Mouse (Mus musculus) MN1 (cell line): ENCODE data around the gene Leprot.

Experiments used
- DNase-seq: peaks from one replicate; pipeline ENCODE4 v3.0.0-alpha.2; 2016; ENCODE audit warnings: low spot score

Leprot gene

GRCm38 (mm10) chr4:101647196-101647905, at the start of gene Leprot:
TSS of gene Leprot (plus strand) at chr4:101647718.
- peak; percentile 94 for DNase-seq

GRCm38 (mm10) chr4:101601758-101602157, 45.8 kb upstream of the Leprot start:
- DNase-seq: peak; percentile 11

DNA sequence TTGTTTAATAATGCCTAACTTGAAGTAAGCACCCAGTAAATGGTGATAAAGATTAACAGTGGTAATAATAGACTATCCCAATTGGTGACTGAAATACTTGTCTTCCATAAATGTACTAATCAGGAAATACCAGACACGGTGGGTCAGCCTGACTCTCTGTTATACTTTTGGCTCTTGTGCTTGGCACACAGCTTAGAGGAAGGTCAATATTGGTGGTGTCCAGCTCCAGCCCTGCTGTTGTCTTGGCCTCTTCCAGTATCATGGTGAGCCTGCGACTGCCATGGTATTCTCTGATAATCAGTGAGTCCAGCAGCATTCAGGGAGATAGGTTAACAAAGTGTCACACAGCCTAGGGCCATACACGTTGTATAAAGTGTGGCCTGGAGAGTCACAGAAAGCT, 43.9 kb upstream of the Leprot start:
- DNase-seq: no peak

- DNase-seq: no peak
Measured at GRCm38 (mm10) chr4:101616520-101616919, 31.0 kb upstream of the Leprot start.

GRCm38 (mm10) chr4:101617742-101618141, 29.8 kb upstream of the Leprot start:
- DNase-seq: no peak

DNA sequence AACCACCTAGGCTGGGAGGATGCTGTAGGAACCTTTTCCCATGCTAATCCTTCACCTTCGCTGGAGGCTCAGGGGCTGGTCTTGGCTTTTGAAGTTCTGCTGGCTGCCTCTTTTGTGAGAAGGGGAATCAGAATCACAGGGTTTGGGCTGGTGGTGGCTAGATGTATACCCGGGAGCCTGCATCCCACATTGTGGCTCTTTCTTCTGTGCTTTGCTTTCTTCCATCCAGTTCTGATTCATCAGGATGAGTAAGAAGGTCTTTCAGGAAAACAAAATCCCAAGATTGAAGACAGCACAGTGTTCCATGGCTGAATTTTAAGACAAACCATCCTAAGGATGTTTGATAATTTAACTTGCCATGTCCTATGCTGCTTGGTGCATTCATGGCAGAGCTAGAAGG, 27.3 kb upstream of the Leprot start:
- DNase-seq: no peak

DNA sequence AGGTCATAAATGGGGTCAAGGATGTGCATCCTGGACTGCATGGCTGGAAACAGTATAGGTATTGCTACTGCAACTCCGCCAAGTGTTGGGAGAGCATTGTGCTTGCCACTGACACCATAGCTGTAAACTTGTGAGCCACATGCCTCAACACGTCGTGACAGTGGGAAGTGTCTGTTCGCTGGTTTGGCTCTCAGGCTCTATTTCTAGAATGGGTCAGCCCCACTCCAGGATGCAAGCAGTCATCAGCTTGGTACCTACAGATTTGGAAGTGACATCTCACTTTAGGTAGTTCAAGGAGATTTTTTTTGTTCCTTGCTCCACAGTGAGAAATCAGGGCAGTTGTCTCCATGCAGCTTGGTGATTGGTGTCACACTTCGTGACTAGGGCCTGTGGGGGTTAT, 26.3 kb upstream of the Leprot start:
- DNase-seq: no peak

DNA sequence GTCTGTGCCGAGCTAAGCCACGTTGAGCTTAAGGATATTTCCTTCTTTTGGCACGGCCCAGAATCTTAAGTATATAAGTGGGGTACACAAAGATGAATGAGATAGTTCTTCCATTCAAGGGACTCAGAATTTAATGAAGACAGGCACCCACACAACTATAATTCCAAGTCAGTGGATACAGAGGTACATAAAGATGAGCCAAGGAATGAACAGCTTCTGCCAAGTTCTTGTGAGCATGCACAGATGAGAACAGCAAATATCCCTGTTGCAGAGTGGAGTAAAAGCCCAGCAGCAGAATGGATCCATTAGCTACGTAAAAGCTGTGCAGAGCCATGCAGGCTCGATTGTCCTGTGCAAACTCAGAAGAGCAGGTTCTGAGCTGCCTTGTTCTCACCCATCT, 22.2 kb upstream of the Leprot start:
- DNase-seq: no peak

DNA sequence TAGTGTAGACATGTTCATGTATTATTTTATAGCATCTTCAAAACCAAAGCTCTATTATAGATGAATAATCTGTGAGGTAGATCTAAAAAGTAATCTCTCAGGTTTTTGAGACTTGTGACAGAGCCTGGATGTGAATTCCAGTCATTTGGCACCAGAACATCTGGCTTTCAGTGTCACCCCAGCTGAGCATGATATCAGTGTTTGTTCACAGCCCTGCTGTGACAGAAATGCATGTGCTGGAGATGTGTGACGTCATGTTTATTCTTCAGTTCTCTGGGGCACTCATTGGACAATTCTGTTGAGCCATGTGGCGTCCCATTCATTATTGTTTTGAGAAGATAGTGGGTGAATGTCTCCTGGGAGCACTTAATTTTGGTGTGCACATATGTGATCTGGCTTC, 11.9 kb upstream of the Leprot start:
- no peak for DNase-seq

GRCm38 (mm10) chr4:101637472-101637871, 10.0 kb upstream of the Leprot start:
- DNase-seq: no peak

GRCm38 (mm10) chr4:101640631-101641030, 6.9 kb upstream of the Leprot start:
- no peak for DNase-seq

DNA sequence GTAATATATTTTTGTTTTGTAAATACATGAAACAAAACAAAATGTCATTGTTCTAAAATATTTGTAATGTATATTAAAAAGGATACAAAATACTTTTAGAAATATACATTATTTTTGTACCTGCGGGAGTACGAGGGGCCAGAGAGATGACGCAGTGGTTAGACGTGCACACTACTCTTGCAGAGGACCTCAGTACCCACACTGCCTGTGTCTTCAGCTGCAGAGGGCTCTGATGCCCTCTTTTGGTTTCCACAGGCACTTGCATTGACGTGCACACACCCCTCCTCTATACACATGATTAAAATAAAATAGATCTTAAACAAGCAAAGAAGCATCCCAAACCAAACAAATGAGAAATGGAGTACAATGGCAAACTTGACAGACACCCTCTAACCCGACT, 4.8 kb upstream of the Leprot start:
- no peak for DNase-seq

DNA sequence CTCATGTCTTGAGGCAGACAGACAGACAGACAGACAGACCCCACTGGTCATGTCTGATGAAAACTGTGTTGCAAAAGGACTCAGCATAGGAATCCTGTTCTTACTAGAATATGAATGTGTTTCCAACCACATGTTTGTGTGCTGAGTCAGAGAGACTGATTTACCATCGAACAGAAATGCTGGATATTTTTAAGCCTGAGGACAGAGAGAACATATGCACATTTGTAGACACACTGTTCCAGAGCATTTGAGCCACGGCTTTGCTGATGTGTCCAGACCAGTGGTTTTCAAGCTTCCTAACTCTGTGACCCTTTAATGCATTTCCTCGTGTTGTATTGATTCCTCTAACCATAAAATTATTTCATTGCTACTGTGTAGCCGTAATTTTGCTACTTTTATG, 4.3 kb upstream of the Leprot start:
- no peak for DNase-seq

GRCm38 (mm10) chr4:101646857-101647195, 692 bp upstream of the Leprot start:
- DNase-seq: no peak

- no peak for DNase-seq
Measured at GRCm38 (mm10) chr4:101647976-101648642, 591 bp downstream of the Leprot start.

GRCm38 (mm10) chr4:101648745-101649144, 1.2 kb downstream of the Leprot start:
- DNase-seq: no peak

- no peak for DNase-seq
Measured at GRCm38 (mm10) chr4:101650961-101651360, 3.4 kb downstream of the Leprot start.

DNA sequence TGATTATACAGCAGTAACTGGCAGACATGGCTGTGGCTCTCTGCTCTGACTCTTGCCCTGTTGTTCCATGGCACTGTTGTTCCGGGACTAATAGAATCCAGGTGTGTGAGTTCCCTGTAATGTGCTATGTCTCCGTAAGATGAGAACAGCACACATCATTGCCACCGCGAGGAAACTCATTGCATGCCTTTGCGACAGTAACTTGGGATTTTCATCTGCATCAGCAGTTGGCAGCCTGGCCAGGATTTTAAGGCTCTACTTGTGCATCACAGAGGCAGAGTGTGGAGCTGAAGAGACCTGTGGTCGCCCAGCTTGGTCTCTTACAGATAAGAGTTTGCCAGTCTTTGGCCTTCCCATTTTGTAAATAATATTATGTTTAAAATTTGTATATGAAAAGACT, 6.7 kb downstream of the Leprot start:
- DNase-seq: no peak

- no peak for DNase-seq
Measured at GRCm38 (mm10) chr4:101654788-101655414, 7.4 kb downstream of the Leprot start.

GRCm38 (mm10) chr4:101655415-101655790, 7.9 kb downstream of the Leprot start:
- DNase-seq: no peak

- DNase-seq: no peak
Measured at GRCm38 (mm10) chr4:101656056-101656455, 8.5 kb downstream of the Leprot start.

DNA sequence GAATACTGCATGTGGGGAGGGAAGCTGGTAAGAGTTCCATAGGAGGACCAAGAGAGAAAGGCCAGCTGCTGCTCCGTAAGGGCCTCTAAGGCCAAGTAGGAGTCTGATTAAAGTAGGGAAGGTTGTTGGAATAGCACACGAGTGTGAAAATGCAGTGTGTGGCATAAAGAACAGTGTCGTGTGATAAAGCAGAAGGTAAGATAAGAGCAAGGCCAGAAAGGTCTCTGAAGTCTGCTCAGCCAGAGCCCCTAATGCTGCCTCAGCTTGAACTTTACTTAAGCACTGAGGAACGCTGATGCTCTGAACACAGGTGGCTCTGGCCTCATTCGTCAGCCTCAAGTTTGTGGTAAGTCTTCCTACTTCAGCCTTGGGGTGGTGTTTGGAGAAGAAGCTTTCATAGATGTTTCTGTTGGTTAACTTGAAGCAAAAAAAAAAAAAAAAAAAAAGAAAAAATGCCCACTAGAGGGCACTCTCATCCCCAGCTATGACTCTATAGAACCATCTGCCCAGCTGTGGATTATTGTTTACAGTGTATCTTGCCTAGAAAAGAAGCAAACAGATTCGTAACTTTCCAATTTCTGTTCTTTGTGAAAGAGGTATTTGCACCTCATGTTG, 9.5 kb downstream of the Leprot start:
- DNase-seq: peak; percentile 51

- DNase-seq: no peak
Measured at GRCm38 (mm10) chr4:101664160-101664750, 16.7 kb downstream of the Leprot start.
